Mouse (Mus musculus): ENCODE data around the gene Nlk.
"Not testable (repeated sequence)": the region's sequence is repeated elsewhere in the genome, so short reads cannot be mapped to it uniquely, and the experiment has no call there.

Nlk gene

DNA sequence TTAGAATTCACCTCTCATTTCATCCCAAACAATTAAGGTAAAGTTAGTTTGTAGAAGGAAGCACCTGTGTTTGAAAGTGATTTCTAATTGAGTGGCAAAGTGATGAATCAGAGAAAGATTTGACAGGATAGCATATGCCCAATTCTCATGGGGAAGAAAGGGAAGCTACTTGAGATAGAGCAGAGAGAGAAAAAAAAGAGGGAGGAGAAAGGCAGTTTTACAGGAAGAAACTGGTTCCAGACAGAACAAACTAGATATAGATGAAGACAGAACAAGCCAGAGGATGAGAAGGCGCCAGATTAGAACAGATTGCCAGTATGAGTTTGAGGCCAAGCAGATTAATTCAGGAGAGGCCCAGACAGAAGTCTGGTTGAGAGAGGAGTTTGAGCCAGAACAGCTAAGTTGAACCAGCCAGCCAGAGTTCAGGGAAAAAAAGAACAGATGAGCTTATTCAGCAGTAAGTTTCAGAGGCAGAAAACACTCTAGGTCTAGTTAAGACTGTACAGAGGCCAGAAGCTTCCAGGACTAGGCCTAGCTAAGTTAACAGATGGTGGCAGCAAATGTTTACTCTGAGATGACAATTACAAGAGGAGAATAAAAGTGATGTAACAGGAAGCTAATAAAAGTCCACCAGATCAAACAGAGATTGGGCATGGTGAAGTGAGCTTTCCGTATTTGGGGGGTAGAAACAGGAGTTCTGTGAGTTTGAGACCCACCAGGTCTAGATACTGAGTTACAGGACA, 149.3 kb downstream of the Nlk start:
- no peak for DNase-seq (ENCODE audit: low read depth, low spot score)

DNA sequence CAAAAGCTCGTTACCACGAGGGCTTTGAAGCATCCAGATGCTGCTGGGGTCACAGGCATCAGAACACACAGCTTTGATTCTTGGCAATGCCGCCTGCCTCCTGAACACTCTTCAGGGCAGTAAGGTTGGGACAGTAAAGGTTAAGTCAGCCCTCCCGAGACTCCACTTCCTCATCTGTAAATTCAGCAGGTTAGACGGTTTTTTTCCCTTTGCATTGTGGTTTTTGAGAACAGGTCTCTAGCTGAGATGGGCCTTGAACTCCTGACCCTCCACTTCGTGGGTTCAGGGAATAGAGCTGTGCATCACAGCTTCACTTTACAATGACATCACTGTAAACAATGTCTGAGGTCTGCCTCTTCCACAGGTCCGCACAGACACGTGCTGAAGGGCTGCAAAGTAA, 152.0 kb downstream of the Nlk start:
- peak; percentile 20 for DNase-seq (ENCODE audit: low read depth, low spot score)

DNA sequence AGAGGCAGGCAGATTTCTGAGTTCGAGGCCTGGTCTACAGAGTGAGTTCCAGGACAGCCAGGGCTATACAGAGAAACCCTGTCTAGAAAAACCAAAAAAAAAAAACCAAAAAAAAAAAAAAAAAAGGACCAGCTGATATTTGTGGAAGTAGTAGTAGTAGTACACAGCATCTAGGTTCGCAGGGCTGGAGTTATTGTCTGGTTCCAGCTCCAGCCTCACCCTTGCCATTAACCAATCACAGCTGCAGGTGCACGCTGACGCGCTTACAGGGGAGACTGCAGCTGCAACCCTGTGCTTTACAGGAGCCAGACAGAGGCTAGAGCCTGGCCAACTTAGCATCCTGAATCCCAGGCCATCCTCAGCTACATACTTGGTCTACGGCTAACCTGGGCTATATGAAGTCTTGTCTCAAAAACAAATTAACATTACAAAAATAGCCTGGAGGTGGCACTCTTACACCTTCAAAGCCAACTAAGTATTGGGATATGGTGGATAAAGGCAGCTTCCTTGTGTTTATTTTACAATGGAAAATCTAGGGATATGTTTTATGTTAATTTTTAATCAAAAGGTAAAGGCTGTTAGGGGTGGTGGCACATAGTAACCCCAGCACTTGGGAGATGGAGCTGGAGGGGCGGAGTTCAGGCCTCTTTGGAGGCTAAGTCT, 152.6 kb downstream of the Nlk start:
- peak; percentile 29 for DNase-seq (ENCODE audit: low read depth, low spot score)

DNA sequence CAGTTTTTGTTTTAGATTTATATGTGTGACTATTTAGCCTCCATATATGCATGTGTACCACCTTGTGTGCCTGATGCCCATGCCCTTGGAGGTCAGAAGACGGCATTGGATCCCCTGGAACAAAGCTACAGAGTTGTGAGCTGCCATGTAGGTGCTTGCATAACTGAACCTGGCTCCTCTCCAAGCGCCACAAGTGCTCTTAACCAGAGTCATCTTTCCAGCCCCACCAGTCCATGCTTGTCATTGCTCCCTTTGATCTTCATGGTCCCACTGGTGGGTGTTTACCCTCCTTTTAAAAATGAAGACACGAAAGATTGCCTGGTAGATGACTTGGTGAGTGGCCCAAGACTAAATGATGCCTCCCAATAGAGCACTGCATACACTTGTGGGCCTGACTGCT, 156.8 kb downstream of the Nlk start:
- DNase-seq (ENCODE audit: low read depth, low spot score) = no peak

DNA sequence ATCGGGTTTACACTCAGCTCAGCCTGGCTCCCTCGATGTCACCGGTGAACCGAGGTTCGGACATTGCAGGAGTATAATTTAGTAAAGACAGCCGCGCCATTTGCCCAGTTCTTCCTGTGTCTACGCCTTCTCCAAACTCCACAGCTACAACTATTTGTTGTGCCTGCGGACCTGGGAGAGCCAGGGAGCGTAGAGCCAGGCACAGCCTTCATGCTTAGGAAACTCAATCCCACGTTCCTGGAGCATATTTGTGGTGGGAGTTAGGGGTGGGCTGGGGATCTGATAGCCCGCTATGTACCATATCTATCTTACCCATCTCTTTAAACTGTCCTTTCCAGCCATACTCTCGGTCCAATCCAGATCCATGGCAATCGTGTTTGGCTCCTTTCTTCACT, 160.5 kb downstream of the Nlk start:
- no peak for DNase-seq (ENCODE audit: low read depth, low spot score)

DNA sequence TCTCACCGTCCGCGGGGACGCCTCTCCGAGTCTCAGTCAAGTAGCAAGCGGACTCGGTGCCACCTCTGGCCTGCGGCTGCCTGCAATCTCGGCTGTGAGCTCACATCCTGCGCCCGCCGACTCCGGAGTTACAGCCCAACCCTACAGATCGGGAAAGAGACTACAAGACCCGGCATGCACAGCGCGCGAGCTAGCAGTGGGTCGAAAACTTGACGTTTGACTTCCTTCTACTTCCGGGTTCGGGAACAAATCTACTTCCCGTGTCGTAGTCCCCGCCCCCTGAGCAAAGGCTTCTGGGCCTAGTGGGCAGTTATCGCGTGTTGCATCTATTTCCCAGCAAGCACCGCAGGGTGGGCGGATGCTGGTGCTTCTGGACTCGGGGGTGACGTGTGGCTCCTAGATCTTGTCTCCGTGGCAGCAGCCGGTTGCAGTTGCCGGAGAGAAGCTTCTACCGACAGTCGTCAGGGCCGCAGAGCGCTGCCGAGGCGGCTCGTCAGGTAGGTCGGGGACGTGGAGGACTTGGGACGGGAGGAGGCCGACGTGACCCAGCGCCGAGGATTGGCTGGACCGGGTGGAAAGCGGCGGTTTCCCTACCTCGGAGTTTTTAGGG, 161.0 kb downstream of the Nlk start, which contains the start of the genes Tnfaip1 and Ift20:
Tnfaip1 (minus strand) TSS at position 253 of the 610 bp plus-strand sequence.
Ift20 (plus strand) TSS at position 282 of the 610 bp plus-strand sequence.
- peak; percentile 100 for DNase-seq (ENCODE audit: low read depth, low spot score)

DNA sequence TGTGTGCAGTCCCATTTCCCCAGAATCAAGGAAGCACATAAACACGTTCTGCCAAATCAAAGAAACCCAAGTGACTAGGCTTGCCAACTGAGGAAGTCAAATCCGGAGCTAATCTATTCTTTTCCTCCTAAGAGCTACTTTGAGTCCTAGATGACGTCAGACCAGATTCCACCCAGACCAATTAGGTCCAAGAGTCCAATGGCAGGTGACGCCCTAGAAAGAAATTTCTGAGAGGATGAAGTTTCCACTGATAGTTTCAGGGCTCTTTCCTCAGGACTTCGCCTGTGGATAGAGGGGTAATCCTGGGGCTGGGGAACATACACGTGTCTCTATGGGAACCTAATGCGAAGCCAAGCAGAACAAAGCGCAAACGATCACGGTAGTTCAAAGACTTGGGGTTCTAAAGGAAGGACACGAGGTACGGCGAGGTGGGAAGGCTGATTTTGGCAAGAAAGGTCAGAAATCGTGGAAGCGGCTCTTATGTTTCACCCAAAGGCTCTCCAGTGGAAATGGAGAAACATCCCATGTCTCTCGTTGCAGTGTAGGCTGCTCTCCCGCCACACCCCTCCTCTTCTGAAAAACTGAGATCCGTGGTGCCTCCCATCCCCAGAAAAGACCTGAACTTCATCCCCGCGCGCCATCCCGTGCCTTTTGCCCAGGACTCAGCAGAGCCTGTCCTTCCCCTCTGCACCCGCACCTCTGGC, 161.6 kb downstream of the Nlk start:
- peak; percentile 87 for DNase-seq (ENCODE audit: low read depth, low spot score)

DNA sequence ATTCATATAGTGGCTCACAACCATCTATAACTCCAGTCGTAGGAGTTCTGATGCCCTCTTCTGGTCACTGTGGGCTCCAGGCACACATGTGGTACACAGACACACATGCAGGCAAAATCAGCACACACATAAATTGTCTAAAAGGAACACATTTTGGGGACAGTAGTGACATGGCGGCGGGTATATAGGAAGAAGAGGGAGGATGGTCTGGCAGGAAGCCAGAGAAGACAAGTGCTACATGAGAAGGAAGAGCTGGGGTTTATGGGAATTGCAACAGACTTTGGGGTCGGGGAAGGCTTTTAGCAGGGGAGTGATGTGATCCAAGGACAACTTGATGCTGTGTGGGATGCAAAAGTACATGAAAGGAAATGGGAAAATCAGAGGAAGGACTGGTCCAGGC, 162.7 kb downstream of the Nlk start:
- DNase-seq (ENCODE audit: low read depth, low spot score) = peak; percentile 23

DNA sequence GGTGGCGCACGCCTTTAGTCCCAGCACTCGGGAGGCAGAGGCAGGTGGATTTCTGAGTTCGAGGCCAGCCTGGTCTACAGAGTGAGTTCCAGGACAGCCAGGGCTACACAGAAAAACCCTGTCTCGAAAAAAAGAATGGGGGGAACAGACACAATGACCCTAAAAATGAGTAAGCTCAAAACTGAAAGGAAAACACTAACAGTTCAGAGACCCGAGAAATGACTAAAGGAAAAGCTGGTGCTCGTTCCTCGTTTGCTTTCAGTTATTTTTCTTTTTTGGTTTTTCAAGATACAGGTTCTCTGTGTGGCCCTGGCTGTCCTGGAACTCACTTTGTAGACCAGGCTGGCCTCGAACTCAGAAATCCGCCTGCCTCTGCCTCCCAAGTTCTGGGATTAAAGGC, 165.7 kb downstream of the Nlk start:
- DNase-seq (ENCODE audit: low read depth, low spot score) = not testable (repeated sequence)

DNA sequence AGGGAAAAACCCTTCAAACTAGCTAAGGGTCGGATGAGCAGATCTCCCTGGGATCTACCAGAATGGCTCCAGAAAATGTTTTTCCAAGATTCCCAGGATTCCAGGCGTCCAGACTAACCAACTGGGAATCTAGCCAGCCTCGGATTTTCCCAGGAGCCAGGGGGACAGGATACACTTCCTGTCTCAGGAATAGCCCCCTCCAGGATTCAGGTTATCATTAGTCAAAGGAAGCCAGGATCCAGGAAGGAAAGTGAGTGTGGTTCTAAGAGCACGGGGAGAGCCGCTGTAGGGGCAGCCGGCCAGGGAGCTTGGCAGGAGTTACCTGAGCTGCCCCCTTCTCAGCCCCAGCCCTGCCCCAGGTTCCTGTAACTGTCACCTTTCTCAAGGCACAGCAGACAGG, 166.1 kb downstream of the Nlk start:
- DNase-seq (ENCODE audit: low read depth, low spot score) = no peak

DNA sequence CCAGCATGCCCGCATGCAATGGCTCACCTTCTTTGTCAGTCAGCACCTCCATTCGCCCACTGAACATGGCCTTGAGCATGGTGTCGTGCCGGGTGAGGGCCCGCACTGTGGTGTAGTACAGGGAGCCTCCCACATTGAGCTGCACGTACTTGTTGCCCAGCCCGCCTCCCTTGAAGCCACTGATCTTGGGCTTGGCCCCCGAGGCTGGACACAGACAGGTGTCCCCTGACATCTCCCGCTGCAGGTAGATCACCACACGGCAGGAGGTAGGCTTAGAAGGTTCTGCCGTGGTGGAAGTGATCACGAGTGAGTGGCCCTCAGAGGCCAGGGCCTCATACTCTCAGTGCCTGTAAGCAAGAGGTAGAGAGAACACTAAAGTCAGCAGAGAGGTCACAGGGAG, 167.2 kb downstream of the Nlk start:
- no peak for DNase-seq (ENCODE audit: low read depth, low spot score)

DNA sequence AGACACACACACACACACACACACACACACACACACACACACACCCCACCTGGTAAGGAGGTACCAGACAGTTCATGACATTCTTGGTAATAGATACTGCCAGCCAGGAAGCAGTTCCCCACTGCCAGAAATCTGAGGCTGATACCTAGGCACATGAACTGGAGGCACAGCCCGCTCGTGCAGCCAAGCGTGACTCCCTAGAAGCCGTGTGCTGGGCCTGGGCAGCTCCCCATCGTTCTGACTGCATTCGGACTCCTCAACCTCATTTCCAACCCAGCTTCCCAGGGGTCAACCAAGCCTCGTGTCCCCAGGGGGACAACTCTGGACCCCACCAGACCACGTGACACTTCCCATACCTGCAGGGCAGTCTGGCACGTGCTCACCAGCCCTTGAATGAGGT, 168.5 kb downstream of the Nlk start:
- DNase-seq (ENCODE audit: low read depth, low spot score) = no peak

DNA sequence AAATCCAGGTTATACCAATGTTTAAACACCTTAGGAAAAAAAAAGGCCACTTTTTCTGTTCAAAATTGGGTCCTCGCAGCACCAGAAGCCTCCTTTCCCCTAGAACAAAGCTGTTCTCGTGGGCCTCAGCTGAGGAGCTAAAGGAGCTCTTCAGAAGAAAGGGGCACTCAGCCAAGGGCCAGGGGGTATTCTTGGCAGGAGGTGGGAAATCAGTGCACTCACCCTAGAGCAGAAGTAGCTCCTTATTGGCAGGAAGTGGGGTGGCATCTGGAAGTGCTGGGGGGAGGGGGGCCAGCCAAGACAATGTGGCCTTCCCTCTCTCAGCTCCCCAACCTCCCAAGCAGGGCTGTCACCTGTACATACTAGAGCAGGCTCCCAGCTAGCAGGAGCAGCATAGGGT, 172.3 kb downstream of the Nlk start:
- no peak for DNase-seq (ENCODE audit: low read depth, low spot score)

DNA sequence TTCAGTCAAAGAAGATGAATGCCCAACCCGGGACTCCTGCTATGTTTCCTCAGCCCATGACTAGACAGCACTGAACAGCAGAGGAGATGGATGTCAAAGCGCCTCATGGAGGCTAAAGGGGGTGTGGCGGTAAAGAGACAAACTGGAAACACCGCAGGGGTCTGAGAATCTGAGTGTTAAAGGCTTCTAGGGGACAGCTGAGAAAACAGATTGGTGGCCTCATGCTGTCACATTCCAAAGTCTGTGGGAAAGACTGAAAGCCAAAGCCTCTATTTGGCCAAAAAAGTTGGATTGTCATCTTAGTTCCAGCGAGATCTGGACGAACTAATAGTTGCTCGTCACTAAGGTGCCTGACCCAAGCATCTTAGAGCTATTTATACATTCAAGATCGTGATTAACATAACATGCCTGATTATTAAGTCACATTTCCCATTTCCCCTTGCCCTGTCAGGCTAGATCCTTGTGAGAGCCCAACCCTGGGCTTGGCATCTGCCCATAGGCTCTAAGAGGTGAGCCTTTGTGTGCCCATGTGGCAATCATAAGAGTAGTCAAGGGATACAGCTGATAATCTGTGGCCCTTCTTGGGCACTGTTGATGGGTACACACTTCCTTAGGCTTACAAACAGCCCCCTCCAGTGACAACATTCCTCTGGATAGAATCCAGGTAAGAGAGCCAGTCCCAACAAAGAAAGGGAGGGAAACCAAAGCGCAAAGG, 173.8 kb downstream of the Nlk start:
- DNase-seq (ENCODE audit: low read depth, low spot score) = peak; percentile 55

DNA sequence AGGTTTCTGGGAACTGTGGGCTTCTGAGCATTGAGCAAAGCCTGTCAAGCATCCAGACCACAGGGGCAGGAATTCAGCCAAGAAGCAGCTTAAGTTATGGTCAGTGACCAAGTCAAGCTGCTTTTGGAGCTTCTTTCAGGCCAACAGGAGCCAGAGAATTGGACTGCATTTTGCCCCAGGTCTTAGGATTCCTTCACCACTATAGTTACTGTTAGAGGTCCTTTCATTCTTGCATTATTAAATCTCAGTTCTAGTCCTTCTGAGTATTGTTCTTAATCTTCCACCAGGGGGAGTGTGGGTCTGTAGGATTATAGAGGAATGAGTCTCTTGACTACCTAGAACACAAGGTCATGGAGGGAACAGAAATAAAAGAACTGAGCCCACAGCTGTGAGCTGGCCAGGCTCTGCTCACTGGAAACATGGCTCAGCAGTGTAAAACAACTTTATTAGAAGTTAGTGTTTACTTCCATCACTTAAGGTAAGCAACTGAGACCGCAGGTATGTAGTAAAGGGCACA, 174.6 kb downstream of the Nlk start:
- DNase-seq (ENCODE audit: low read depth, low spot score) = peak; percentile 63

DNA sequence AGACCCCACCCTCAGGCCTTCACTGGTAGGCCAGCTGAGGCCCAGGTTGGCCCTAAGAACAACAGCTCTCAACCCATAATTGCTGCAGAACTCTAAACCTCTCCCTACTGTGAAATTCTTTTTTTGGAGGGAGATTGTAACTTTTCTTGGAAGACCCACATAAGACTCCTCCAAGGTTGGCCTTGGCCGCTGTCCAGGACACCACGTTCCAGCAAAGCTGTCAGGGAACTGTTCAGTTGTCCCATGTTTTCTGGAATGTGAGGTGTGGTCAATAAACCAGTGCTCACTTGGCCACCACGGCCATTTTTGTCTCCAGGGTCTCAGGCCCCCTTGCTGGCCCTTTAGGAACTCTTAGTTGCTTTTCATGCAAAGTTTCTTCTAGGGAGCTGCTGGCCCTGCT, 175.3 kb downstream of the Nlk start:
- no peak for DNase-seq (ENCODE audit: low read depth, low spot score)

DNA sequence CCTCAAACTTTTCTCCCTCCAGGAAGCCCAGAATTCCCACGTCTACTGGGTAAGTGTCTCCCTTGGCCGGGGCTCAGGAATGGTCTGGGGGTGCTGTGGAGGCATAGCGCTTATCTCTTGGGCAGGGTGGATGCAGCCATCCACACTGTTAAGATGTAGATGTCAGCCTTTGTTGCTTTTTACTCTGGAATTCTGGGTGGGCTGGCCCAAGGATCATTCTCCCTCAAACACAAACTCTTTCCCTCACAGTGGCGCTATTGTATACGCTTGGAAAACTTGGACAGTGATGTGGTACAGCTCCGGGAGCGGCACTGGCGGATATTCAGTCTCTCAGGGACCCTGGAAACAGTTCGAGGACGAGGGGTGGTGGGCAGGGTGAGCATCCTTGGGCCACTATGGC, 178.2 kb downstream of the Nlk start:
- peak; percentile 51 for DNase-seq (ENCODE audit: low read depth, low spot score)
